Mouse (Mus musculus) neural tube, embryonic 10.5 days (tissue): ENCODE data around the gene Tk1.

Experiments used
- DNase-seq: peaks from one replicate; pipeline ENCODE4 v3.0.0-alpha.2; 2017; ENCODE audit warnings: low spot score; ENCODE audit errors: extremely low spot score

Tk1 gene

DNA sequence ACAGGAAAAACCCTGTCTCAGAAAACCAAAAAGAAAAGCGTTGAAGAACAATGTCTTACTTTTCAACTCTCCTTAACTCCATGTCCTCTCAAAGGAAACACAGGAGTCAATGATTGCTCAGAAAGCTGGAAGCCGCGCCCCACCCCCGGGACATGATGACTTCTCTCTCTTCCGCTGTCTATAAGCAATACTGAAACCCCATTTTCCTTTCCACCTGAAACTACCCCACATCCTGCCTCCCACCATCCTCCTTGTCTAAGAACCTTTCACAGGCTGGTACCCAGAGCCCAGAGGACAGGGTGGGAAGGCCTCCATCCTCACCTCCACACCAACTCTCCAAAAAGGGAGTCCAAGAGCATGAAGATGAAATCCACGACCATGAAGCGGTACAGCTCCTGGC, 53.5 kb downstream of the Tk1 start:
- no peak for DNase-seq

GRCm38 (mm10) chr11:117770407-117770806, 55.5 kb downstream of the Tk1 start:
- DNase-seq: no peak

- no peak for DNase-seq
Observed at GRCm38 (mm10) chr11:117769683-117770047, 56.2 kb downstream of the Tk1 start.

- DNase-seq: no peak
Observed at GRCm38 (mm10) chr11:117768725-117769682, 56.9 kb downstream of the Tk1 start.

- no peak for DNase-seq
Observed at GRCm38 (mm10) chr11:117766275-117766674, 59.6 kb downstream of the Tk1 start.
